Mouse (Mus musculus) liver, embryonic 14.5 days (tissue): Measurements from ENCODE around the gene Slc35d2.

ENCODE experiments used
- CTCF ChIP-seq: IDR thresholded peaks from 2 replicates; pipeline ENCODE4 v1.5.1; 2016; ENCODE audit warnings: antibody characterized with exemption, low read depth, control low read depth
- EP300 ChIP-seq: IDR thresholded peaks from 2 replicates; pipeline ENCODE4 v1.6.1; 2016; ENCODE audit warnings: antibody characterized with exemption, low read depth

DNA sequence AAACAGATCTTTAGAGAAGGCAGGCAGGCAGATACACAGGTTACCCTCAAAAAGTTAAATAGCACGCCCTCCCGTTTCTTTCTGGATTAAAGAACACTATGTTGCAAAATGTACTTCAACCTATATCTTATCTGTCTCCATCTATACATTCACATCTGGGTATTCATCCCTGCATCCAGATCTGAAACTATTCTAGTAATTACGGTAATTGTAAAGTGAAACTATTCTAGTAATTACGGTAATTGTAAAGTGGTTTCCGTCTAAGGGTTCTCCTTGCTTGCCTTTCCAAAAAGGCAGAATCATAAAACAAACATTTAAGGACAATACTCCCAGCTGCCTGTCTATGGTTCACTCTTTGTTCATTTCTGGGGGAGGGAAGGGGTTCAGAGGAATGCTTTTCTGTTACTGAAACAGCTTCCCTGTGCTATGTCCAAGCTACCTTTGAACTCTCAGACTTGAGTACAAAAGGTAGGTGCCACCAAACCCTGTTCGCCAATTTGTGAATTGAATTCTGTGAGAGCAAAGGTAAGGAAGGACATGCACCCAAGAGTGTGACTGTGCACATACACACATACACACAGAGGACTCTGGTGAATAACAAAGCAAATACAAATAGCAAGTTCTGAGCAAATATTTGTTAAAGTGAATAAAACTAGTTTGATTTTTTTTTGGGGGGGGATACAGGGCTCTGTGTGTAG, 5.5 kb downstream of the Slc35d2 start:
- no peak for TF ChIP-seq CTCF
- no peak for TF ChIP-seq EP300
